Mouse (Mus musculus) right cerebral cortex, adult 2 months (tissue): Measurements from ENCODE around the gene Prrc2c.
"Not testable (repeated sequence)": the region's sequence is repeated elsewhere in the genome, so short reads cannot be mapped to it uniquely, and the experiment has no call there.

ENCODE experiments used
- DNase-seq, 2 experiments: peaks; one replicate each; pipeline ENCODE4 v3.0.0; 2021 to 2022; ENCODE audit warnings: low spot score in 2 of 2

The Prrc2c gene

GRCm38 (mm10) chr1:162693721-162694120 lies 46.6 kb downstream of the Prrc2c start:
- DNase-seq = no peak

- peak in 1 of 2 experiments; percentile 9 for DNase-seq
Measured at GRCm38 (mm10) chr1:162665486-162666174, 74.7 kb downstream of the Prrc2c start.

- peak; percentile 68 to 74 for DNase-seq
Measured at GRCm38 (mm10) chr1:162664826-162665475, 75.4 kb downstream of the Prrc2c start.

GRCm38 (mm10) chr1:162660276-162660860 lies 80.0 kb downstream of the Prrc2c start:
- no peak for DNase-seq

- DNase-seq = no peak
Measured at GRCm38 (mm10) chr1:162658119-162658518, 82.2 kb downstream of the Prrc2c start, which contains the start of gene Myocos. TSS of gene Myocos (minus strand) at chr1:162658219.

- no peak for DNase-seq
Measured at GRCm38 (mm10) chr1:162648416-162648815, 91.9 kb downstream of the Prrc2c start.

- DNase-seq = no peak
Measured at GRCm38 (mm10) chr1:162646083-162646686, 94.2 kb downstream of the Prrc2c start.

GRCm38 (mm10) chr1:162643752-162644151 lies 96.6 kb downstream of the Prrc2c start:
- peak; percentile 31 to 43 for DNase-seq

- no peak for DNase-seq
Measured at GRCm38 (mm10) chr1:162642591-162642990, 97.8 kb downstream of the Prrc2c start.

GRCm38 (mm10) chr1:162639861-162640260 lies 100.5 kb downstream of the Prrc2c start:
- DNase-seq = no peak

- DNase-seq = no peak
Measured at GRCm38 (mm10) chr1:162639051-162639750, 101.2 kb downstream of the Prrc2c start, which contains the start of gene Myoc. TSS of gene Myoc (plus strand) at chr1:162639155.

- no peak for DNase-seq
Measured at GRCm38 (mm10) chr1:162638535-162638934, 101.8 kb downstream of the Prrc2c start.

- DNase-seq = no peak
Measured at GRCm38 (mm10) chr1:162636516-162636915, 103.8 kb downstream of the Prrc2c start.

- not testable (repeated sequence) for DNase-seq
Measured at GRCm38 (mm10) chr1:162635291-162635931, 104.9 kb downstream of the Prrc2c start.

- not testable (repeated sequence) for DNase-seq
Measured at GRCm38 (mm10) chr1:162628326-162628725, 112.0 kb downstream of the Prrc2c start.

GRCm38 (mm10) chr1:162627821-162628220 lies 112.5 kb downstream of the Prrc2c start:
- DNase-seq = not testable (repeated sequence)

GRCm38 (mm10) chr1:162625229-162625628 lies 115.1 kb downstream of the Prrc2c start:
- no peak for DNase-seq

- DNase-seq = no peak
Measured at GRCm38 (mm10) chr1:162623895-162624294, 116.5 kb downstream of the Prrc2c start.
